Mouse (Mus musculus) embryonic facial prominence, embryonic 11.5 days (tissue): ENCODE measurements at regions not wholly inside any gene's neighbourhood (a gene's known extent, or its start where the extent isn't known, plus 50 kb on each side); places are given as distances from the start of the nearest gene placed in this dataset.

ENCODE experiments used
- ATAC-seq: fragments of 200-750 bp; cut with Nextera tagmentation; replicated peaks from 2 replicates; pipeline ENCODE4 v1.8.0; 2017; ENCODE audit warnings: low read depth; ENCODE audit not compliant: insufficient number of reproducible peaks, low FRiP score, low TSS enrichment
- DNase-seq: peaks from one replicate; pipeline ENCODE4 v3.0.0-alpha.2; 2015; ENCODE audit warnings: low spot score
- H3K27ac ChIP-seq: fragments of 300-500 bp; sonication (generic); replicated peaks from 2 replicates; pipeline ENCODE4 v1.5.1; 2014; ENCODE audit warnings: mild to moderate bottlenecking, low read depth, low read length, control low read depth
- H3K27me3 ChIP-seq: fragments of 300-500 bp; sonication (generic); 2 replicates; pipeline ENCODE4 v1.6.1; 2014; ENCODE audit warnings: mild to moderate bottlenecking, low read length, moderate library complexity, mixed read lengths; ENCODE audit not compliant: control insufficient read depth, insufficient read depth
- H3K36me3 ChIP-seq: fragments of 300-500 bp; sonication (generic); replicated peaks from 2 replicates; pipeline ENCODE4 v1.6.1; 2014; ENCODE audit warnings: low read depth, mild to moderate bottlenecking, low read length, moderate library complexity, mixed read lengths; ENCODE audit not compliant: control insufficient read depth, insufficient read depth
- H3K4me1 ChIP-seq: fragments of 300-500 bp; sonication (generic); 2 replicates; pipeline ENCODE4 v1.6.1; 2014; ENCODE audit warnings: low read length, mixed read lengths; ENCODE audit not compliant: control insufficient read depth, insufficient read depth
- H3K4me2 ChIP-seq: fragments of 300-500 bp; sonication (generic); 2 replicates; pipeline ENCODE4 v1.6.1; 2014; ENCODE audit warnings: low read depth, mild to moderate bottlenecking, control low read depth, low read length, moderate library complexity
- H3K4me3 ChIP-seq: fragments of 300-500 bp; sonication (generic); 2 replicates; pipeline ENCODE4 v1.5.1; 2014; ENCODE audit warnings: low read depth, low read length, control low read depth
- H3K9ac ChIP-seq: fragments of 300-500 bp; sonication (generic); replicated peaks from 2 replicates; pipeline ENCODE4 v1.6.1; 2014; ENCODE audit warnings: mild to moderate bottlenecking, control low read depth, low read length
- H3K9me3 ChIP-seq: fragments of 300-500 bp; sonication (generic); replicated peaks from 2 replicates; pipeline ENCODE4 v1.6.1; 2016; ENCODE audit warnings: mild to moderate bottlenecking, low read length, inconsistent platforms, mixed read lengths; ENCODE audit not compliant: control insufficient read depth
- WGBS: fragments of 180-500 bp; shearing (Covaris S2); extraction: QIAGEN DNeasy Blood & Tissue Kit; methylation state at CpG from one replicate; pipeline ENCODE4 v1.1.7; 2014; 5-methylcytosine and 5-hydroxymethylcytosine counted together

GRCm38 (mm10) chr13:20661243-20661642 lies 132.7 kb upstream of the Aoah start:
- Histone ChIP-seq H3K4me2 (no peak overlapping the region), H3K36me3 (no peaks in the 10 kb centered on the region), H3K27me3 (no peaks in the 10 kb centered on the region), H3K4me1 (no peaks in the 10 kb centered on the region), H3K9ac (no peak overlapping the region), H3K27ac (no peak overlapping the region), H3K9me3 (no peaks in the 10 kb centered on the region), H3K4me3 (no peak overlapping the region)
- 65% methylated on average over 1 of the region's 1 CpGs for WGBS
- no peak for ATAC-seq
- DNase-seq: no peak

- no peaks in the 10 kb centered on the region for H3K4me1 ChIP-seq
- DNase-seq (peak; percentile 1), ATAC-seq (no peak)
- 80% methylated on average over 3 of the region's 3 CpGs for WGBS
- no peak overlapping the region for H3K27ac ChIP-seq
- H3K9ac ChIP-seq: no peak overlapping the region
- no peak overlapping the region for H3K4me2 ChIP-seq
- H3K4me3 ChIP-seq: no peak overlapping the region
- no peaks in the 10 kb centered on the region for H3K36me3 ChIP-seq
- H3K27me3 ChIP-seq: no peaks in the 10 kb centered on the region
- H3K9me3 ChIP-seq: no peaks in the 10 kb centered on the region
These were observed 115.2 kb upstream of the Aoah start for GRCm38 (mm10) chr13:20678754-20679153.

GRCm38 (mm10) chr13:20686914-20687313 lies 107.0 kb upstream of the Aoah start:
- Histone ChIP-seq H3K4me3 (no peak overlapping the region), H3K4me1 (no peaks in the 10 kb centered on the region), H3K36me3 (no peaks in the 10 kb centered on the region), H3K27ac (no peak overlapping the region), H3K27me3 (no peaks in the 10 kb centered on the region), H3K4me2 (no peak overlapping the region), H3K9ac (no peak overlapping the region), H3K9me3 (no peaks in the 10 kb centered on the region)
- DNase-seq: no peak
- 85% methylated on average over 9 of the region's 9 CpGs for WGBS
- ATAC-seq: no peak

GRCm38 (mm10) chr13:20687453-20687852 lies 106.5 kb upstream of the Aoah start:
- H3K4me3 ChIP-seq: no peak overlapping the region
- H3K27me3 ChIP-seq: no peaks in the 10 kb centered on the region
- H3K36me3 ChIP-seq: no peaks in the 10 kb centered on the region
- no peak overlapping the region for H3K27ac ChIP-seq
- WGBS: 78% methylated on average over 1 of the region's 1 CpGs
- DNase-seq (no peak), ATAC-seq (no peak)
- H3K4me1 ChIP-seq: no peaks in the 10 kb centered on the region
- no peaks in the 10 kb centered on the region for H3K9me3 ChIP-seq
- no peak overlapping the region for H3K4me2 ChIP-seq
- no peak overlapping the region for H3K9ac ChIP-seq

GRCm38 (mm10) chr13:20711486-20711885 lies 82.4 kb upstream of the Aoah start:
- no peaks in the 10 kb centered on the region for H3K27me3 ChIP-seq
- no peak overlapping the region for H3K4me2 ChIP-seq
- ATAC-seq: no peak
- H3K4me1 ChIP-seq: no peaks in the 10 kb centered on the region
- H3K9ac ChIP-seq: no peak overlapping the region
- H3K9me3 ChIP-seq: no peaks in the 10 kb centered on the region
- H3K27ac ChIP-seq: no peak overlapping the region
- WGBS: 87% methylated on average over 6 of the region's 6 CpGs
- no peaks in the 10 kb centered on the region for H3K36me3 ChIP-seq
- DNase-seq: no peak
- no peak overlapping the region for H3K4me3 ChIP-seq

- WGBS: 79% methylated on average over 3 of the region's 3 CpGs
- no peak for ATAC-seq
- H3K4me2 ChIP-seq: no peak overlapping the region
- H3K9ac ChIP-seq: no peak overlapping the region
- no peak overlapping the region for H3K4me3 ChIP-seq
- no peaks in the 10 kb centered on the region for H3K36me3 ChIP-seq
- no peaks in the 10 kb centered on the region for H3K9me3 ChIP-seq
- no peak overlapping the region for H3K27ac ChIP-seq
- H3K27me3 ChIP-seq: no peaks in the 10 kb centered on the region
- no peaks in the 10 kb centered on the region for H3K4me1 ChIP-seq
- no peak for DNase-seq
These were observed 70.4 kb upstream of the Aoah start for GRCm38 (mm10) chr13:20723326-20724120.

- H3K4me2 ChIP-seq: no peak overlapping the region
- H3K27me3 ChIP-seq: no peaks in the 10 kb centered on the region
- no peak for DNase-seq
- no peak for ATAC-seq
- H3K4me3 ChIP-seq: no peak overlapping the region
- no peak overlapping the region for H3K9ac ChIP-seq
- H3K27ac ChIP-seq: no peak overlapping the region
- WGBS: 81% methylated on average over 2 of the region's 2 CpGs
- H3K9me3 ChIP-seq: no peaks in the 10 kb centered on the region
- no peaks in the 10 kb centered on the region for H3K4me1 ChIP-seq
- H3K36me3 ChIP-seq: no peaks in the 10 kb centered on the region
These were observed 69.5 kb upstream of the Aoah start for GRCm38 (mm10) chr13:20724419-20724818.

GRCm38 (mm10) chr13:20725556-20725955 lies 68.4 kb upstream of the Aoah start:
- no peak overlapping the region for H3K27ac ChIP-seq
- WGBS: 81% methylated on average over 4 of the region's 4 CpGs

More at GRCm38 (mm10) chr13:20725556-20725955, 68.4 kb upstream of the Aoah start:
- DNase-seq (no peak), ATAC-seq (no peak)
- Histone ChIP-seq H3K36me3 (no peaks in the 10 kb centered on the region), H3K4me1 (no peaks in the 10 kb centered on the region), H3K9ac (no peak overlapping the region), H3K4me2 (no peak overlapping the region), H3K4me3 (no peak overlapping the region), H3K9me3 (no peaks in the 10 kb centered on the region), H3K27me3 (no peaks in the 10 kb centered on the region)
